Mouse (Mus musculus) myocyte (in vitro differentiated cells): Measurements from ENCODE around the gene Mfap3l. TPM values are rescaled to one million over a fixed set of nuclear protein-coding genes. Genes with fewer than 3 reads are reported as not detected.

Source experiments
- H3K27me3 ChIP-seq: one replicate; pipeline ENCODE4 v1.6.1; 2011; ENCODE audit not compliant: control insufficient read depth, insufficient read depth, insufficient read length
- H3K36me3 ChIP-seq: one replicate; pipeline ENCODE4 v1.6.1; 2011; ENCODE audit not compliant: control insufficient read depth, insufficient read depth
- H3K4me2 ChIP-seq: one replicate; pipeline ENCODE4 v1.6.1; 2011; ENCODE audit warnings: low read depth, control low read depth
- H3K4me3 ChIP-seq: one replicate; pipeline ENCODE4 v1.5.1; 2011; ENCODE audit warnings: mild to moderate bottlenecking, control low read depth, moderate library complexity
- H3K79me2 ChIP-seq: one replicate; pipeline ENCODE4 v1.6.1; 2011; ENCODE audit not compliant: control insufficient read depth, insufficient read depth
- H3ac ChIP-seq: one replicate; pipeline ENCODE4 v1.6.1; 2011; ENCODE audit not compliant: control insufficient read depth, insufficient read length
- CEBPB ChIP-seq: IDR thresholded peaks from 2 replicates; pipeline ENCODE4 v1.6.1; 2011; ENCODE audit warnings: mild to moderate bottlenecking, moderate library complexity; ENCODE audit not compliant: poor library complexity, insufficient read depth, severe bottlenecking
- E2F4 ChIP-seq: IDR thresholded peaks from one replicate; pipeline ENCODE4 v1.6.1; 2011; ENCODE audit warnings: mild to moderate bottlenecking, control low read depth, moderate library complexity; ENCODE audit not compliant: insufficient read depth
- MAX ChIP-seq: IDR thresholded peaks from one replicate; pipeline ENCODE4 v1.6.1; 2011; ENCODE audit warnings: low read depth, mild to moderate bottlenecking, control low read depth
- MYOD1 ChIP-seq, 3 experiments: IDR thresholded peaks; one replicate each; pipeline ENCODE4 v1.6.1; 2011; ENCODE audit warnings: control low read depth in 2 of 3, low read depth in 2 of 3, mild to moderate bottlenecking in 2 of 3, moderate library complexity in 1 of 3; ENCODE audit not compliant: insufficient read length in 2 of 3, control insufficient read depth in 1 of 3
- MYOG ChIP-seq, 3 experiments: IDR thresholded peaks; one replicate each; pipeline ENCODE4 v1.6.1; 2011; ENCODE audit warnings: control low read depth in 2 of 3, low read depth in 2 of 3, mild to moderate bottlenecking in 2 of 3; ENCODE audit not compliant: insufficient read length in 2 of 3, control insufficient read depth in 1 of 3, insufficient read depth in 1 of 3
- POLR2A ChIP-seq: IDR thresholded peaks from one replicate; pipeline ENCODE4 v1.6.1; 2011; ENCODE audit warnings: low read depth, mild to moderate bottlenecking, control low read depth, moderate library complexity; ENCODE audit not compliant: insufficient read length
- POLR2AphosphoS2 ChIP-seq: IDR thresholded peaks from one replicate; pipeline ENCODE4 v1.6.1; 2011; ENCODE audit warnings: low read depth, control low read depth; ENCODE audit not compliant: insufficient read length
- REST ChIP-seq: IDR thresholded peaks from one replicate; pipeline ENCODE4 v1.6.1; 2011; ENCODE audit warnings: mild to moderate bottlenecking, control low read depth, moderate library complexity; ENCODE audit not compliant: insufficient read depth, insufficient read length
- SRF ChIP-seq: IDR thresholded peaks from one replicate; pipeline ENCODE4 v1.6.1; 2011; ENCODE audit warnings: low read depth; ENCODE audit not compliant: control insufficient read depth, insufficient read length
- TCF12 ChIP-seq: IDR thresholded peaks from one replicate; pipeline ENCODE4 v1.6.1; 2011; ENCODE audit warnings: mild to moderate bottlenecking, control low read depth; ENCODE audit not compliant: poor library complexity, insufficient read depth, severe bottlenecking
- TCF3 ChIP-seq: IDR thresholded peaks from one replicate; pipeline ENCODE4 v1.6.1; 2011; ENCODE audit warnings: low read depth, control low read depth; ENCODE audit not compliant: insufficient read length
- USF1 ChIP-seq: IDR thresholded peaks from one replicate; pipeline ENCODE4 v1.6.1; 2011; ENCODE audit warnings: low read depth, mild to moderate bottlenecking, control low read depth, moderate library complexity
- polyA plus RNA-seq: library from polyadenylated mRNA; unstranded; fragments of >200 nt; fragmentation: generic; extraction: Trizol; gene quantifications from one replicate; pipeline ENCODE4 v1.2.1, GENCODE M21; 2012; ENCODE audit warnings: missing spikeins

Gene Mfap3l
- polyA plus RNA-seq, 1 experiment, result 12.9 TPM

- H3K27me3 ChIP-seq, result no peaks in the 10 kb centered on the region
- no peak overlapping the region for H3ac ChIP-seq
- no peaks in the 10 kb centered on the region for H3K36me3 ChIP-seq
- no peak overlapping the region for H3K4me2 ChIP-seq
- H3K4me3 ChIP-seq, result no peak overlapping the region
- TF ChIP-seq POLR2AphosphoS2, result no peak
- TF ChIP-seq USF1, result no peak
- no peak for TF ChIP-seq MYOG (IDR thresholded peaks at IDR 0.05; ENCODE audit: control insufficient read depth in 1 of 3, insufficient read depth in 1 of 3, insufficient read length in 2 of 3, low read depth in 2 of 3)
- TF ChIP-seq TCF3, result no peak
- TF ChIP-seq SRF, result no peak
- no peak for TF ChIP-seq REST
- TF ChIP-seq E2F4, result no peak
- TF ChIP-seq MAX, result no peak
- TF ChIP-seq CEBPB, result no peak
- TF ChIP-seq TCF12, result no peak
- no peak for TF ChIP-seq MYOD1 (IDR thresholded peaks at IDR 0.05; ENCODE audit: control insufficient read depth in 1 of 3, insufficient read length in 2 of 3, low read depth in 2 of 3)
- TF ChIP-seq POLR2A, result no peak
- no peaks in the 10 kb centered on the region for H3K79me2 ChIP-seq
These were observed 15.7 kb upstream of the Mfap3l start for GRCm38 (mm10) chr8:60616928-60617327.

- no peaks in the 10 kb centered on the region for H3K79me2 ChIP-seq
- H3K4me2 ChIP-seq, result no peak overlapping the region
- TF ChIP-seq MYOD1 (IDR thresholded peaks at IDR 0.05; ENCODE audit: control insufficient read depth in 1 of 3, insufficient read length in 2 of 3, low read depth in 2 of 3), result no peak
- no peak for TF ChIP-seq E2F4
- no peak for TF ChIP-seq USF1
- no peak for TF ChIP-seq MYOG (IDR thresholded peaks at IDR 0.05; ENCODE audit: control insufficient read depth in 1 of 3, insufficient read depth in 1 of 3, insufficient read length in 2 of 3, low read depth in 2 of 3)
- no peak for TF ChIP-seq MAX
- TF ChIP-seq TCF3, result no peak
- TF ChIP-seq POLR2A, result no peak
- no peak for TF ChIP-seq SRF
- TF ChIP-seq REST, result no peak
- no peak for TF ChIP-seq TCF12
- TF ChIP-seq POLR2AphosphoS2, result no peak
- no peak for TF ChIP-seq CEBPB
- H3K4me3 ChIP-seq, result no peak overlapping the region
- no peaks in the 10 kb centered on the region for H3K27me3 ChIP-seq
- no peaks in the 10 kb centered on the region for H3K36me3 ChIP-seq
- no peak overlapping the region for H3ac ChIP-seq
These were observed 11.1 kb upstream of the Mfap3l start for GRCm38 (mm10) chr8:60621561-60621960.

GRCm38 (mm10) chr8:60622056-60622455 is 10.6 kb upstream of the Mfap3l start:
- Histone ChIP-seq H3K4me2 (no peak overlapping the region), H3ac (no peak overlapping the region), H3K79me2 (no peaks in the 10 kb centered on the region)

GRCm38 (mm10) chr8:60623438-60623837 is 9.2 kb upstream of the Mfap3l start:
- H3K27me3 ChIP-seq, result no peaks in the 10 kb centered on the region
- no peak overlapping the region for H3K4me3 ChIP-seq
- no peaks in the 10 kb centered on the region for H3K36me3 ChIP-seq
- no peaks in the 10 kb centered on the region for H3K79me2 ChIP-seq
- no peak overlapping the region for H3K4me2 ChIP-seq
- no peak overlapping the region for H3ac ChIP-seq
- TF ChIP-seq MAX (no peak), MYOD1 (IDR thresholded peaks at IDR 0.05; ENCODE audit: control insufficient read depth in 1 of 3, insufficient read length in 2 of 3, low read depth in 2 of 3) (no peak), SRF (no peak), CEBPB (no peak)

More at GRCm38 (mm10) chr8:60622056-60622455, 10.6 kb upstream of the Mfap3l start:
- no peaks in the 10 kb centered on the region for H3K27me3 ChIP-seq
- TF ChIP-seq POLR2AphosphoS2 (no peak), POLR2A (no peak), MAX (no peak), REST (no peak), MYOD1 (IDR thresholded peaks at IDR 0.05; ENCODE audit: control insufficient read depth in 1 of 3, insufficient read length in 2 of 3, low read depth in 2 of 3) (no peak), E2F4 (no peak), USF1 (no peak), TCF12 (no peak), CEBPB (no peak), TCF3 (no peak), SRF (no peak), MYOG (IDR thresholded peaks at IDR 0.05; ENCODE audit: control insufficient read depth in 1 of 3, insufficient read depth in 1 of 3, insufficient read length in 2 of 3, low read depth in 2 of 3) (no peak)
- H3K36me3 ChIP-seq, result no peaks in the 10 kb centered on the region
- no peak overlapping the region for H3K4me3 ChIP-seq

GRCm38 (mm10) chr8:60624722-60625121 is 7.9 kb upstream of the Mfap3l start:
- no peak for TF ChIP-seq CEBPB
- no peak overlapping the region for H3K4me2 ChIP-seq
- H3K79me2 ChIP-seq, result no peaks in the 10 kb centered on the region
- no peaks in the 10 kb centered on the region for H3K27me3 ChIP-seq
- no peak overlapping the region for H3K4me3 ChIP-seq
- no peak overlapping the region for H3ac ChIP-seq
- no peaks in the 10 kb centered on the region for H3K36me3 ChIP-seq
